Mouse (Mus musculus) ES-Bruce4 (cell line): ENCODE results near the gene Cldn1.

Experiments
- EP300 ChIP-seq: IDR thresholded peaks from 2 replicates; pipeline ENCODE4 v1.6.1; 2011; ENCODE audit warnings: low read depth, low read length; ENCODE audit not compliant: insufficient read depth
- POLR2A ChIP-seq: IDR thresholded peaks from one replicate; pipeline ENCODE4 v1.8.1; 2011; ENCODE audit warnings: low read length; ENCODE audit not compliant: insufficient read depth

DNA sequence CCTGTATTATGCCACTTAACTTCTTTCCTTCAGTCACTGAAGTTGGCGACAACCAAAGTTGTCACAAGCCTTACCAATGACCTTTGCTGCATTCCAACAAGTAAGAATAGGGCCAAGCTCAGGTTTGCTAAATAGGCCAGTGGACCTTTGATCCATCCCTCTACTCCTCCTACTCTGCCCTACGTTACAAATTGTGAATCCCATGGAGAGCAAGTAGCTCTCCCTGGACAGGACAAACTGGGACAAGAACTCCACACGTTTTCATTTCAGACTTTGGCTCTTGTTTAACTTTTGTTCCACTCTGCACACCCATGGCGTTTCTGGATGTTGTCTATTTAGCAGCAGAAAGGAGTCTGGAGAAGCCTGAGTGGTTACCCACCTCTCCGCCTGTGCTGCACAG is 3.5 kb downstream of the Cldn1 start:
- no peak for TF ChIP-seq POLR2A
- TF ChIP-seq EP300 = no peak
